Mouse (Mus musculus) naive thymus-derived CD4-positive, alpha-beta T cell, adult 2 months (primary cell): ENCODE measurements around the gene Phf11a.
"Not testable (repeated sequence)": the region's sequence is repeated elsewhere in the genome, so short reads cannot be mapped to it uniquely, and the experiment has no call there.

ENCODE experiments used
- DNase-seq: peaks from one replicate; pipeline ENCODE4 v3.0.0-alpha.2; 2011; ENCODE audit warnings: low read depth

Phf11a gene

GRCm38 (mm10) chr14:59297391-59297790 is at the start of gene Phf11a:
Gene Phf11a (minus strand): TSS chr14:59297522.
- peak; percentile 29 for DNase-seq

DNA sequence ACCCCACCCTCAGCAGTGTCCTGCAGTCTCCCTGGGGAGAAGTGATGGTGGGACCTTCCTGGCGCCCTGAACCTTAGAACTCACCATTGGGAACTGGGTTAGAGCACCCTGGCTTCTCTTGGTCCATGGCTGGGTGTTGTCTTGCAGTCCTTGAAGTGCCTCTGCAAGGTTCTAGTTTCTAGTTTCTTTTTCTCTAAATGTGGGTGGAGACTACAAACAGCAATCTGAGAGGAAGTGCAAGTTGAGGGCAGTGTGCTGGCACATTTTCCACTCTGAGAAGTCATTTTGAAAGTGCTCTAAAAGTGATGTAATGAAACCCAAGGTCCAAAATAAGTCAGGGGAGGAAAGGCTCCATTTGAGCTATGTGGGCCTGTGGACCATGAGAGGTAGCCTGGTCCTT is 43.9 kb upstream of the Phf11a start, which contains the start of gene Phf11b:
Phf11b (minus strand) TSS at position 163 of the 400 bp plus-strand sequence.
- peak; percentile 67 for DNase-seq

GRCm38 (mm10) chr14:59339541-59339940 is 42.2 kb upstream of the Phf11a start:
- peak; percentile 29 for DNase-seq

GRCm38 (mm10) chr14:59336056-59336455 is 38.7 kb upstream of the Phf11a start:
- not testable (repeated sequence) for DNase-seq

DNA sequence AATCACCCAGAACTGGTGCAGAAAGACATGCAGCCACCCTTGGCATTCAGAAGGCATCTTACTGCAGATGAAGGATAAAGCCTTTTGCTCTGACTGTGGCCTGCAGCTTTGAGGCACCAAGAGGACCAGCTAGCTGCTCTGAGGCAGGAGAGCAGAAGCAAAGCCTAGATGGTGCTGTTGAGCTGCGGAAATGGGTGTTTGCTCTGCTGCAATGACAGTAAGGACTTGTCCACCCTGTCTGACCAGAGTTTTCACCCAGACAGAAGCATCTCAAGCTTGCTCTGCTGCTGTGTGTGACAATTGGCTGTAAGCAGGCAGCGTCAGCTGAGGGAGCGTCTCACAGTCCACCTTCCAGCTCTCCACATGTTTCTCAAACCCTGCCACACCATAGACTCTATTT is 33.2 kb upstream of the Phf11a start:
- peak; percentile 18 for DNase-seq

- not testable (repeated sequence) for DNase-seq
These were observed 22.6 kb upstream of the Phf11a start for GRCm38 (mm10) chr14:59319970-59320369.

DNA sequence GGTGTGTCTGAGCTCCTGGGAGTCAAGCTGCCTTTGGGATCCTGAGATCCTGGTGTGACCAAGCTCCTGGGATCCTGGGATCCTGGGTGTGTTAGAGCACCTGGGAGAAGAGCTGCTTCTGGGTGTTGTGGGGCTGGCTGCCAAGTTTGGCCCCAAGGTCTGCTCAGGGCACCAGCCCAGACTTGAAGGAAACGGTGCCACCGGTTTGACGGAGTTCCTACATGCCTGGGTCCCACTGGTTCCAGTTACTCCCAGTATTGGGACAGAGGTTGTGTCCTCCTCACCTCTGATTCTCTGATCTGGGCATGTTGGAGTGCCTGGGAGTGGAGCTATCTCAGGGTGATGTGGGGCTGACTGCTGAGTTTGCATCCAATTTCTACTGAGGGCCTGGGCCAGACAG is 21.7 kb upstream of the Phf11a start:
- not testable (repeated sequence) for DNase-seq

DNA sequence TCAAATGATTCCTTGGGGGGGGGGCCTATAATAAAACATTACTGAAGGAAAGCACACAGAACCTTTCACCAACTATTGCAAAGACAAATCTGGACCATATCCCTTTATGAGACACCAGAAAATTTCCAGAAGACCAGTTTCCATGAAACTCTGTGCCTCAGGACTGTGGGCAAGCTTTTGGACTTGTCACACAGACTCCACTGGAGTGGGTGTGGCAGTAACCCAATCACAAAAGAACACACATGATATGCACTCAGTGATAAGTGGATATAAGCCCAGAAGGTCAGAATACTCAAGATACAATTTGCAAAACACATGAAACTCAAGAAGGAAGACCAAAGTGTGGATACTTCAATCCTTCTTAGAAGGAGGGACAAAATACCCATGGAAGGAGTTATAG is 5.6 kb downstream of the Phf11a start:
- DNase-seq, result not testable (repeated sequence)

DNA sequence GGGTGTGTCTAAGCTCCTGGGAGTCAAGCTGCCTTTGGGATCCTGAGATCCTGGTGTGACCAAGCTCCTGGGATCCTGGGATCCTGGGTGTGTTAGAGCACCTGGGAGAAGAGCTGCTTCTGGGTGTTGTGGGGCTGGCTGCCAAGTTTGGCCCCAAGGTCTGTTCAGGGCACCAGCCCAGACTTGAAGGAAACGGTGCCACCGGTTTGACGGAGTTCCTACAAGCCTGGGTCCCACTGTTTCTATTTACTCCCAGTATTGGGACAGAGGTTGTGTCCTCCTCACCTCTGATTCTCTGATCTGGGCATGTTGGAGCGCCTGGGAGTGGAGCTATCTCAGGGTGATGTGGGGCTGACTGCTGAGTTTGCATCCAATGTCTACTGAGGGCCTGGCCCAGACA is 22.4 kb downstream of the Phf11a start:
- not testable (repeated sequence) for DNase-seq

GRCm38 (mm10) chr14:59260056-59260455 is 37.3 kb downstream of the Phf11a start, which contains the start of gene Gm6904:
Gene Gm6904 (minus strand): TSS chr14:59260216.
- DNase-seq, result peak; percentile 78

GRCm38 (mm10) chr14:59255861-59256260 is 41.5 kb downstream of the Phf11a start:
- DNase-seq, result not testable (repeated sequence)

DNA sequence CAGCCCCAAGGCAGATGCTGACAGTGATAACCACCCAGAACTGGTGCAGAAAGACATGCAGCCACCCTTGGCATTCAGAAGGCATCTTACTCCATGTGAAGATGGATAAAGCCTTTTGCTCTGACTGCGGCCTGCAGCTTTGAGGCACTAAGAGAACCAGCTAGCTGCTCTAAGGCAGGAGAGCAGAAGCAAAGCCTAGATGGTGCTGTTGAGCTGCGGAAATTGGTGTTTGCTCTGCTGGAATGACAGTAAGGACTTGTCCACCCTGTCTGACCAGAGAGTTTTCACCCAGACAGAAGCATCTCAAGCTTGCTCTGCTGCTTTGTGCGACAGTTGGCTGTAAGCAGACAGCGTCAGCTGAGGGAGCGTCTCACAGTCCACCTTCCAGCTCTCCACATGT is 47.0 kb downstream of the Phf11a start:
- DNase-seq, result not testable (repeated sequence)

GRCm38 (mm10) chr14:59233635-59234034 is 63.7 kb downstream of the Phf11a start:
- DNase-seq, result no peak

DNA sequence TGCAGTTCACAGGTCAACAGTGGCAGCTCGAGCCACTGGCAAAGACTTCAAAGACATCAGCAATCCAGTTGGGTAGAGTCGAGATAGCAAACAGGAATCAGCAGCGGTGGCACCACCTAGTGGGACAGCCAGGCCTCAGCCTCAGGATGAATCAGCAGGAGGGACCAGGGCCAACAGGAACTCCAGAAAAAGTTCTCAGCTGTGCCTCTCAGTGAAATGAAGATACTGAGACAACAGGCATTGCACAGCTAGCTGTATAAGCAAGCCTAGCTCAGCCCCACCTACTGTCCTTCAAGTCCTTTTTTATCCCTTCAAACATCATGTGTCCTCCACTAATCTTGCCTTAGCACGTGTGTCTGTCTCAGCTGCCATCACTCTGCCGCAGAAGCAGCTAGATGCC is 65.3 kb downstream of the Phf11a start:
- DNase-seq, result no peak

GRCm38 (mm10) chr14:59230331-59230966 is 66.9 kb downstream of the Phf11a start:
- no peak for DNase-seq

- peak; percentile 24 for DNase-seq
These were observed 67.5 kb downstream of the Phf11a start for GRCm38 (mm10) chr14:59229822-59230221.
